Mouse (Mus musculus) G1E (cell line): Measurements from ENCODE around the gene Gnat1.

Experiments
- CTCF ChIP-seq: IDR thresholded peaks from 2 replicates; pipeline ENCODE4 v1.5.1; 2012; ENCODE audit warnings: low read depth, low read length, inconsistent platforms, mixed read lengths
- GATA2 ChIP-seq: IDR thresholded peaks from 2 replicates; pipeline ENCODE4 v1.6.1; 2012; ENCODE audit warnings: low read depth, low read length, inconsistent platforms, borderline replicate concordance
- TAL1 ChIP-seq: conservative IDR thresholded peaks from 2 replicates; pipeline ENCODE4 v1.6.1; 2012; ENCODE audit warnings: low read depth, low read length, inconsistent platforms, mixed read lengths

DNA sequence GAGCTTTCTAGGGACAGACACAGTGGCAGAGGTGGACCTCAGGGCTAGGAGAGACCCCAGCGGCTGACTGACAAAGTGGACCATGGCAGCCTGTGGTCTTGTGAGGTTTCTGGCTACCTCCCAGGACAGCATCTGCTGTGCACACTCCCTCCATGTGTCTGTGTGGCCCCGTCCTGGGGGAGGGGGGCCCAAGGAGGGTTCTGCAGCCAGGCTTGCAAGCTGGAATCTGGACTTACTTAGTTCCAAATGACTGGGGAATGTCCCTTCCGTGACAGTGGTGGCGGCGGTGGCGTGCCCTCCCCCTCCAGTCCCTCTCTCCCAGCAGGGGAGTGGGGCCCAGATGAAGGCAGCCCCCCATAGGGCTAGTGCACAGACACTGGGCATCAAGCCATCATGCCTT is 37.4 kb upstream of the Gnat1 start:
- no peak for TF ChIP-seq CTCF
- TF ChIP-seq GATA2 = no peak
- TF ChIP-seq TAL1 = no peak
